Mouse (Mus musculus) MEL (cell line): Measurements from ENCODE around the gene Comtd1. TPM values are rescaled to one million over a fixed set of nuclear protein-coding genes. Genes with fewer than 3 reads are reported as not detected.

Experiments
- DNase-seq: peaks from one replicate; pipeline ENCODE4 v3.0.0; 2011; ENCODE audit warnings: low read depth, low spot score
- H3K27ac ChIP-seq: 2 replicates; pipeline ENCODE4 v1.5.1; 2012; ENCODE audit warnings: low read depth, mild to moderate bottlenecking, control low read depth, low read length, moderate library complexity; ENCODE audit not compliant: control insufficient read depth
- H3K27me3 ChIP-seq, 2 experiments: fragments of 150-350 bp in 1 of 2; sonication (generic) in 1 of 2; 2 replicates each; pipeline ENCODE4 v1.6.1; 2012; ENCODE audit warnings: low read length in 2 of 2, mild to moderate bottlenecking in 2 of 2, improper control_type of control experiment in 1 of 2, moderate library complexity in 1 of 2; ENCODE audit not compliant: insufficient read depth in 2 of 2, control insufficient read depth in 1 of 2
- H3K36me3 ChIP-seq, 2 experiments: 2 replicates each; pipeline ENCODE4 v1.6.1; 2012 to 2014; ENCODE audit warnings: low read length in 2 of 2, improper control_type of control experiment in 1 of 2, inconsistent platforms in 1 of 2, mild to moderate bottlenecking in 1 of 2; ENCODE audit not compliant: insufficient read depth in 2 of 2, control insufficient read depth in 1 of 2
- H3K4me1 ChIP-seq, 2 experiments: fragments of 150-350 bp in 1 of 2; sonication (generic) in 1 of 2; 2 replicates each; pipeline ENCODE4 v1.6.1; 2012; ENCODE audit warnings: low read length in 2 of 2, improper control_type of control experiment in 1 of 2, mild to moderate bottlenecking in 1 of 2; ENCODE audit not compliant: insufficient read depth in 2 of 2, control insufficient read depth in 1 of 2
- H3K4me3 ChIP-seq, 2 experiments: fragments of 150-350 bp in 1 of 2; sonication (generic) in 1 of 2; 2 replicates each; pipeline ENCODE4 v1.5.1; 2012; ENCODE audit warnings: low read depth in 2 of 2, low read length in 2 of 2, mild to moderate bottlenecking in 2 of 2, moderate library complexity in 2 of 2, control low read depth in 1 of 2, improper control_type of control experiment in 1 of 2; ENCODE audit not compliant: control insufficient read depth in 1 of 2, insufficient read depth in 1 of 2
- H3K79me2 ChIP-seq: 2 replicates; pipeline ENCODE4 v1.6.1; 2012; ENCODE audit warnings: mild to moderate bottlenecking, low read length, moderate library complexity; ENCODE audit not compliant: control insufficient read depth, poor library complexity, insufficient read depth
- H3K9ac ChIP-seq: 2 replicates; pipeline ENCODE4 v1.6.1; 2012; ENCODE audit warnings: low read depth, mild to moderate bottlenecking, control low read depth, low read length, moderate library complexity; ENCODE audit not compliant: control insufficient read depth, poor library complexity, severe bottlenecking
- H3K9me3 ChIP-seq: fragments of 150-350 bp; sonication (generic); replicated peaks from 2 replicates; pipeline ENCODE4 v1.6.1; 2012; ENCODE audit warnings: mild to moderate bottlenecking, low read length, improper control_type of control experiment, moderate library complexity; ENCODE audit not compliant: insufficient read depth
- BHLHE40 ChIP-seq: IDR thresholded peaks from 2 replicates; pipeline ENCODE4 v1.6.1; 2012; ENCODE audit warnings: low read depth, mild to moderate bottlenecking, inconsistent platforms, low read length, improper control_type of control experiment, borderline replicate concordance
- EP300 ChIP-seq, 2 experiments: IDR thresholded peaks; 2 replicates each; pipeline ENCODE4 v1.6.1; 2011; ENCODE audit warnings: improper control_type of control experiment in 2 of 2, low read length in 2 of 2, low read depth in 1 of 2, mild to moderate bottlenecking in 1 of 2
- ETS1 ChIP-seq: IDR thresholded peaks from 2 replicates; pipeline ENCODE4 v1.6.1; 2012; ENCODE audit warnings: low read depth, mild to moderate bottlenecking, inconsistent platforms, low read length, improper control_type of control experiment, moderate library complexity
- KAT2A ChIP-seq: conservative IDR thresholded peaks from 2 replicates; pipeline ENCODE4 v1.6.1; 2012; ENCODE audit warnings: low read depth, low read length, improper control_type of control experiment, inconsistent platforms
- MXI1 ChIP-seq: IDR thresholded peaks from 2 replicates; pipeline ENCODE4 v1.6.1; 2011; ENCODE audit warnings: mild to moderate bottlenecking, low read depth, low read length, improper control_type of control experiment
- NELFE ChIP-seq: IDR thresholded peaks from 2 replicates; pipeline ENCODE4 v1.6.1; 2011; ENCODE audit warnings: low read depth, low read length, improper control_type of control experiment
- POLR2A ChIP-seq, 2 experiments: IDR thresholded peaks; 2 replicates each; pipeline ENCODE4 v1.6.1; 2011 to 2012; ENCODE audit warnings: low read length in 2 of 2, mild to moderate bottlenecking in 2 of 2, control low read depth in 1 of 2, improper control_type of control experiment in 1 of 2, low read depth in 1 of 2, moderate library complexity in 1 of 2; ENCODE audit not compliant: control insufficient read depth in 1 of 2, insufficient read depth in 1 of 2, poor library complexity in 1 of 2
- POLR2AphosphoS2 ChIP-seq: IDR thresholded peaks from 2 replicates; pipeline ENCODE4 v1.6.1; 2011; ENCODE audit warnings: low read length, improper control_type of control experiment
- RCOR1 ChIP-seq: IDR thresholded peaks from 2 replicates; pipeline ENCODE4 v1.6.1; 2012; ENCODE audit warnings: low read depth, mild to moderate bottlenecking, inconsistent platforms, low read length, improper control_type of control experiment
- ZKSCAN1 ChIP-seq: IDR thresholded peaks from 2 replicates; pipeline ENCODE4 v1.6.1; 2012; ENCODE audit warnings: low read depth, mild to moderate bottlenecking, inconsistent platforms, low read length, improper control_type of control experiment, moderate library complexity
- polyA plus RNA-seq, 2 experiments: library from polyadenylated mRNA; stranded (reverse) in 1 of 2; unstranded in 1 of 2; fragments of >175 nt in 1 of 2; fragments of >200 nt in 1 of 2; gene quantifications; 2 replicates each; pipeline versions ENCODE4 v1.2.1 to v1.2.4; 2012; ENCODE audit warnings: low replicate concordance in 2 of 2, low read depth in 1 of 2; ENCODE audit not compliant: insufficient read length in 2 of 2, insufficient read depth in 1 of 2, missing spikeins in 1 of 2
- total RNA-seq: library from RNA; depleted of rRNA; stranded (reverse); fragments of 300-350 nt; gene quantifications from 2 replicates; pipeline ENCODE4 v1.2.3, GENCODE M21; 2012

The Comtd1 gene
- total and polyA plus RNA-seq, 3 experiments, result 35.7 to 36.4 TPM; not detected in 1

DNA sequence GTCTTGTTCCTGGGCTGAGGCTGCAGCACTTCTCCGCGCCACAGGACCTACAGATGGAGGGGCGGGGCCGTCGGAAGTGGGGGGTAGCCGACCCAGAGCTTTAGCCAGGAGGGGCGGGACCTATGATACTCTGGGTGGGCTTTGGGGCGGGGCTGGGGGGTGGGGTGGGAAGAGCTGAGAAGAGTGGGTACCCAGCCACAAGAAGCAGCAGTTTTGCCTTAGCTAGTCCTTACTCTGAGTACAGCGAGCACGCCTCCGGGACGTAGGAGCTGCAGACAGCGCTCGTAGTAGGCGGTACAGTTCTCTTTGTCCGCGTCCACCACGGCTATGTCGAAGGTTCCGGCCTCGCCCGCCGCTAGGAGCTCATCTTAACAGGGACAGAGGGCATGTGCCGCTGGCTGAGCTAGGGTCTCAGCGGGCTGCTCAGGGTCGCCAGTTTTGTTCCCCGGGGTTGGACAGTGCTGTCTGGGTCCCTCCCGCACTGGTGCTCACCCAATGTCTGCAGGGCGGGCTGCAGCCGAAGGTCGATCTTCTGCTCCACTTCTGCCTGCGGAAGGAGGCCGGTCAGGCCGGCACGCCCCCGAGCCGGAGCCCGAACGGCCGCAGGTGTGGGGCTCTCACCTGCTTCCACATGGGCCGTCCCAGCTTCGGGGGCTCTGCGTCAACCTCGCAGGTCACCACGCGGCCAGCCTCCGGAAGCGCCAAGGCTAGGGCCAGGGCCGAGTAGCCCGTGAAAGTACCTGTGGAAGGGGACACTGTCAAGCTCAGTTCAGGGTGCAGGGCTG is 1.2 kb downstream of the Comtd1 start:
- Histone ChIP-seq H3K27ac (peak overlapping the region; percentile 80), H3K4me3 (peak overlapping the region; percentile 87 to 93), H3K79me2 (peaks cover 11% of the 10 kb centered on the region), H3K4me1 (peaks cover 6 to 26% of the 10 kb centered on the region in 2 experiments), H3K27me3 (no peaks in the 10 kb centered on the region), H3K9ac (peak overlapping the region; percentile 97), H3K36me3 (peaks cover 6 to 14% of the 10 kb centered on the region in 2 experiments; a peak in 3 of 4 replicates), H3K9me3 (no peaks in the 10 kb centered on the region)
- TF ChIP-seq POLR2A (IDR thresholded peaks at IDR 0.05; ENCODE audit: control insufficient read depth in 1 of 2, insufficient read depth in 1 of 2, low read depth in 1 of 2, low read length in 2 of 2, poor library complexity in 1 of 2) (peak in 1 of 2 experiments; percentile 41; a peak in 1 of 4 replicates), NELFE (peak; percentile 31; the same call in 1 of the 2 replicates), MXI1 (no peak)
- DNase-seq, result peak; percentile 76

DNA sequence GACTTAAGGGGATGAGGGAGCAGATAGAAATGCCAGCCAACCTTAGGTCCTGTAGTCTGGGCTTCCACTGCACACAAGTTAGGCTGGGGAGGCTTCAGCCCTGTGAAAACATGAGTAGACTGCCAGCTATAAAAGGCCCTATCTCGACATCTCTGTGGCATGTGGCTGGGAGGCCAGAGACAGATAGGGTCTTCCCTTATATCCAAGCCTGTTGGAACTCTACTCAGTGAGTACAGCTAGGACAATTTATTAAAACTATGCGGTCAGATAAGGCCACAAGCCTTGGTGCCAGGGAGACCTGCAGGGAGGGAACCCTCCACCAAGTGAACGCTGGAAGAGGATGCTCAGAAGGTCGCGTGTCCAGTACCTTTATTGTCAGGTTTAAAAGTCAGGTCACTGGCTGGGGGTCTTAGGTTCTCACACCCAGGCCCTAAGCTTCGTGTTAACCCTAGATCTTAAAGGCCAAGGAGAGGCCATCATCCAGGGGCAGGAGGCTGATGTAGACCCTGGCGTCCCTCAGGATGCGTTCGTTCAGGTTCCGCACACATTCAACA is 1.9 kb downstream of the Comtd1 start:
- no peaks in the 10 kb centered on the region for H3K27me3 ChIP-seq
- peak; percentile 39 for DNase-seq
- H3K4me3 ChIP-seq, result 0 out of 4 replicates have a peak overlapping the region, but pooled peaks of 1 of the 2 experiments have one; percentile 24
- H3K9ac ChIP-seq, result peak overlapping the region; percentile 29; the same call in 1 of the 2 replicates
- H3K36me3 ChIP-seq, result peaks cover 6 to 9% of the 10 kb centered on the region in 2 experiments; a peak in 3 of 4 replicates
- H3K27ac ChIP-seq, result peak overlapping the region; percentile 58
- H3K79me2 ChIP-seq, result peaks cover 11% of the 10 kb centered on the region
- TF ChIP-seq POLR2AphosphoS2, result peak; percentile 65; the same call in 1 of the 2 replicates
- no peak for TF ChIP-seq RCOR1
- peak in 1 of 2 experiments; percentile 5; a peak in 1 of 4 replicates for TF ChIP-seq EP300 (IDR thresholded peaks at IDR 0.05; ENCODE audit: low read depth in 1 of 2, low read length in 2 of 2)
- TF ChIP-seq ETS1, result 0 out of 2 replicates have a peak, but pooled peaks have one; percentile 8
- TF ChIP-seq KAT2A, result no peak
- peak in 1 of 2 experiments; percentile 37; a peak in 1 of 4 replicates for TF ChIP-seq POLR2A (IDR thresholded peaks at IDR 0.05; ENCODE audit: control insufficient read depth in 1 of 2, insufficient read depth in 1 of 2, low read depth in 1 of 2, low read length in 2 of 2, poor library complexity in 1 of 2)
- no peak for TF ChIP-seq BHLHE40
- H3K9me3 ChIP-seq, result no peaks in the 10 kb centered on the region
- H3K4me1 ChIP-seq, result peaks cover 6 to 20% of the 10 kb centered on the region in 2 experiments

DNA sequence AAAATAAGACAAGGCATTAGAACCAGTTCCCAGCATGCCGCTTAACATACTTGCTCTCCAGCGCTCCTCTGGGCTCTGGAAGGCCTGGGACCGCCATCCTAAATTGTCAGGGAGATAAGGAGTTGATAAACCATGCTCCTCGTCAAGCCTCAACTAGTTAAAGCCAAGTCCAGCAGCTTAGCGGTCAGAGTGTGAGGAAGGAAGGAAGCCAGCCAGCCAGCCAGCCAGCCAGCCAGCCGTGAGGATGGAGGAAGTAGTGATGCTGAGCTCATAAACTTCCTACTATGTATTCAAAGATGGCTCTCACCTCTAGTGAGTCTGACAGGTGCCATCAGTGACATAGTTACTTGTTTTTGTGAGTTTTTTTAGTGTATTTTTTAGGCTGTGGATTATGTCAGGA is 5.5 kb downstream of the Comtd1 start:
- peak; percentile 5 for DNase-seq
- H3K9ac ChIP-seq, result no peak overlapping the region
- no peak overlapping the region for H3K27ac ChIP-seq
- no peaks in the 10 kb centered on the region for H3K9me3 ChIP-seq
- no peak overlapping the region for H3K4me3 ChIP-seq
- peaks cover 2 to 25% of the 10 kb centered on the region in 2 experiments; a peak in 3 of 4 replicates for H3K36me3 ChIP-seq
- H3K4me1 ChIP-seq, result peaks cover 3 to 9% of the 10 kb centered on the region in 2 experiments; a peak in 3 of 4 replicates
- peaks cover 13% of the 10 kb centered on the region for H3K79me2 ChIP-seq
- TF ChIP-seq ZKSCAN1 (peak; percentile 56; the same call in 1 of the 2 replicates), EP300 (IDR thresholded peaks at IDR 0.05; ENCODE audit: low read depth in 1 of 2, low read length in 2 of 2) (no peak)
- no peaks in the 10 kb centered on the region for H3K27me3 ChIP-seq
